Mouse (Mus musculus): Measurements from ENCODE around the gene Wscd2.

- no peak for TF ChIP-seq CTCF (IDR thresholded peaks at IDR 0.05; ENCODE audit: low read depth)
- no peak for TF ChIP-seq EP300 (IDR thresholded peaks at IDR 0.05; ENCODE audit: low read depth)
Observed at GRCm38 (mm10) chr5:113606961-113607785, 117.0 kb downstream of the Wscd2 start.
